19 mouse cellular contexts compared by ENCODE assay signal in the genomic region with DNA sequence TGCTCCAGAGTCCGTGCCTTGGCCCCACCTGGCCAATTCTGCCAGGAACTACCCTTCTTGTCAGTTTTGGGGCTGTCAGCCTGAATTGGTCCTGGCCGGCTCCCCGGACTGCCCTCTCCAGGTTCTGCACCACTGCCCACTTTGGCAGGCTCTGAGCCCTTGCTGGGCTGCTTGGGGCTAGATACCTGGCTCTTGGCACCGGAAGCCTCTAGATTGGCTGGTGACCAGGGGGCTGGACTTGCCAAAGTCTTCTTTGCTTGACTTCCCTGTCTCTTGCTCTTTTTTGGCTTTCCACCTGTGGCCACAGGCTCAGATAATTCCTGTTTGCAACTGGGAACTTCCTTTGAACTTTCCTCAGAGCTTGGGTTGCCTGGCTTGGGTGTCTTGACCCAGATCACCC. TPM values are rescaled to one million over a fixed set of nuclear protein-coding genes. Genes with fewer than 3 reads are reported as not detected.
A peak's percentile ranks its signal among the peaks of the same experiment; 100 is the strongest.
DNase-seq lines count a peak whose midpoint lies in the region; ATAC-seq lines count a peak whose summit lies in the region.
"Had no signal": no experiment of that assay in that cellular context is flagged by ENCODE, and none has a peak within 500 bp of the region (broad histone marks: within the 10 kb centered on the region; RNA-seq: fewer than 3 reads in every experiment).

No protein-coding gene starts in this region.

- H3K4me3 ChIP-seq in kidney, embryonic 15.5 days (replicated peaks) = no peak overlapping the region
- peak overlapping the region; percentile 1; the same call in 1 of the 2 replicates for H3K4me3 ChIP-seq in embryonic facial prominence, embryonic 10.5 days
- H3K4me3 ChIP-seq: heart, embryonic 12.5 days; limb, embryonic 13.5 days; midbrain, embryonic 10.5 days; neural tube, embryonic 15.5 days had no signal

- H3K4me1 ChIP-seq in kidney, embryonic 15.5 days = no peaks in the 10 kb centered on the region
- no peaks in the 10 kb centered on the region for H3K4me1 ChIP-seq in embryonic facial prominence, embryonic 10.5 days
- H3K4me1 ChIP-seq: heart, embryonic 12.5 days; limb, embryonic 13.5 days; midbrain, embryonic 10.5 days; neural tube, embryonic 15.5 days had no signal

- 89% methylated on average over 4 of the region's 4 CpGs for WGBS in kidney, embryonic 15.5 days
- WGBS in embryonic facial prominence, embryonic 10.5 days = 96% methylated on average over 4 of the region's 4 CpGs

- ATAC-seq in kidney, embryonic 15.5 days (replicated peaks; ENCODE audit: low FRiP score) = no peak
- ATAC-seq: forebrain, embryonic 14.5 days; hindbrain, embryonic 16.5 days had no signal

- no peak overlapping the region for H3K27ac ChIP-seq in kidney, embryonic 15.5 days
- H3K27ac ChIP-seq in embryonic facial prominence, embryonic 10.5 days (replicated peaks) = no peak overlapping the region
- H3K27ac ChIP-seq: limb, embryonic 13.5 days; midbrain, embryonic 10.5 days; neural tube, embryonic 15.5 days; stomach, postnatal 0 days had no signal

- peaks cover 100% of the 10 kb centered on the region for H3K36me3 ChIP-seq in kidney, embryonic 15.5 days
- peaks cover 100% of the 10 kb centered on the region for H3K36me3 ChIP-seq in embryonic facial prominence, embryonic 10.5 days (replicated peaks)

- DNase-seq in kidney, adult 11 months = peak; percentile 96
- no peak for DNase-seq in embryonic facial prominence, embryonic 10.5 days (ENCODE audit: low spot score)
- DNase-seq in kidney, postnatal 36 days = peak; percentile 96
- peak; percentile 51 to 76 for DNase-seq in lung, postnatal 4 days
- no peak for DNase-seq in B cell, adult 2 months
- DNase-seq in MN1 (ENCODE audit: low spot score) = no peak
- DNase-seq: adrenal gland, postnatal 14 days; heart, postnatal 36 days; lung, embryonic 14.5 days; thymus, postnatal 4 days had no signal

- no peak overlapping the region for H3K4me2 ChIP-seq in kidney, embryonic 15.5 days
- H3K4me2 ChIP-seq: heart, embryonic 12.5 days; limb, embryonic 13.5 days; lung, embryonic 14.5 days; neural tube, embryonic 15.5 days had no signal

- no peaks in the 10 kb centered on the region for H3K27me3 ChIP-seq in kidney, embryonic 15.5 days
- H3K27me3 ChIP-seq in embryonic facial prominence, embryonic 10.5 days (replicated peaks; ENCODE audit: low read depth, poor library complexity, severe bottlenecking) = no peaks in the 10 kb centered on the region
- H3K27me3 ChIP-seq: heart, embryonic 12.5 days; limb, embryonic 13.5 days; neural tube, embryonic 15.5 days had no signal

- H3K9ac ChIP-seq in kidney, embryonic 15.5 days = no peak overlapping the region
- H3K9ac ChIP-seq: heart, embryonic 12.5 days; limb, embryonic 13.5 days; lung, embryonic 14.5 days; neural tube, embryonic 15.5 days had no signal

- H3K9me3 ChIP-seq in kidney, embryonic 15.5 days (replicated peaks) = no peaks in the 10 kb centered on the region
- no peaks in the 10 kb centered on the region for H3K9me3 ChIP-seq in embryonic facial prominence, embryonic 10.5 days
- H3K9me3 ChIP-seq: G1E; heart, embryonic 12.5 days; limb, embryonic 13.5 days; midbrain, embryonic 10.5 days; neural tube, embryonic 15.5 days had no signal

RNA-seq across cellular contexts. Expression of a gene that starts 6.4 kb away (rescaled TPM):
- polyA plus RNA-seq in kidney, embryonic 15.5 days (2015; fragmentation: Nextera tagmentation; extraction: Ambion mirVana) = 80.4 and 87.4 TPM in 2 replicates
- polyA plus RNA-seq in embryonic facial prominence, embryonic 10.5 days (2016; fragmentation: Nextera tagmentation; extraction: Ambion mirVana) = 90.0 and 93.5 TPM in 2 replicates

RNA-seq across cellular contexts. Expression of a gene that starts 13.8 kb away (rescaled TPM):
- polyA plus RNA-seq in kidney, embryonic 15.5 days (2015; fragmentation: Nextera tagmentation; extraction: Ambion mirVana) = 2.9 and 3.0 TPM in 2 replicates
- 3.6 and 4.2 TPM in 2 replicates for polyA plus RNA-seq in embryonic facial prominence, embryonic 10.5 days (2016; fragmentation: Nextera tagmentation; extraction: Ambion mirVana)

RNA-seq across cellular contexts. Expression of a gene that starts 28.0 kb away (rescaled TPM):
- 35.1 and 43.2 TPM in 2 replicates for polyA plus RNA-seq in kidney, embryonic 15.5 days (2015; fragmentation: Nextera tagmentation; extraction: Ambion mirVana)
- polyA plus RNA-seq in embryonic facial prominence, embryonic 10.5 days (2016; fragmentation: Nextera tagmentation; extraction: Ambion mirVana) = 62.7 and 67.3 TPM in 2 replicates

RNA-seq across cellular contexts. Expression of a gene that starts 29.4 kb away (rescaled TPM):
- polyA plus RNA-seq in kidney, embryonic 15.5 days (2015; fragmentation: Nextera tagmentation; extraction: Ambion mirVana) = 141 and 169 TPM in 2 replicates
- 209 and 215 TPM in 2 replicates for polyA plus RNA-seq in embryonic facial prominence, embryonic 10.5 days (2016; fragmentation: Nextera tagmentation; extraction: Ambion mirVana)

RNA-seq across cellular contexts. Expression of a gene that starts 30.6 kb away (rescaled TPM):
- 160 and 246 TPM in 2 replicates for polyA plus RNA-seq in kidney, embryonic 15.5 days (2015; fragmentation: Nextera tagmentation; extraction: Ambion mirVana)
- 120 and 121 TPM in 2 replicates for polyA plus RNA-seq in embryonic facial prominence, embryonic 10.5 days (2016; fragmentation: Nextera tagmentation; extraction: Ambion mirVana)

Comparison
In these comparisons a context has a peak if more than half of its experiments do, and no peak if none do; other contexts are left out.
1. DNase-seq: peak in kidney, adult 11 months (single experiment), kidney, postnatal 36 days (2 of 2) and lung, postnatal 4 days (2 of 2); none in embryonic facial prominence, embryonic 10.5 days (single experiment), B cell, adult 2 months (0 of 2) and MN1 (single experiment).